Mouse (Mus musculus) kidney, adult 2 months (tissue): ENCODE measurements at regions not wholly inside any gene's neighbourhood (a gene's known extent, or its start where the extent isn't known, plus 50 kb on each side); places are given as distances from the start of the nearest gene placed in this dataset.
A peak's percentile ranks its signal among the peaks of the same experiment; 100 is the strongest.

Source experiments
- DNase-seq: peaks from one replicate; pipeline ENCODE4 v3.0.0; 2021
- H3K27ac ChIP-seq: fragments of 200-500 bp; 2 replicates; pipeline ENCODE4 v1.5.1; 2012; ENCODE audit warnings: low read depth, low read length, control low read depth, inconsistent platforms; ENCODE audit not compliant: insufficient read depth
- H3K27me3 ChIP-seq: fragments of 200-500 bp; replicated peaks from 2 replicates; pipeline ENCODE4 v1.6.1; 2012; ENCODE audit warnings: mild to moderate bottlenecking, moderate library complexity, low read length, inconsistent platforms; ENCODE audit not compliant: control insufficient read depth, insufficient read depth
- H3K36me3 ChIP-seq: fragments of 200-500 bp; 2 replicates; pipeline ENCODE4 v1.6.1; 2012; ENCODE audit warnings: mild to moderate bottlenecking, moderate library complexity, low read length, inconsistent platforms; ENCODE audit not compliant: control insufficient read depth, insufficient read depth
- H3K4me1 ChIP-seq: fragments of 200-500 bp; 2 replicates; pipeline ENCODE4 v1.6.1; 2011; ENCODE audit warnings: low read length; ENCODE audit not compliant: control insufficient read depth, insufficient read depth
- H3K4me3 ChIP-seq: fragments of 200-500 bp; 2 replicates; pipeline ENCODE4 v1.5.1; 2011; ENCODE audit warnings: mild to moderate bottlenecking, low read depth, low read length, control low read depth; ENCODE audit not compliant: insufficient read depth
- CTCF ChIP-seq: fragments of 200-500 bp; conservative IDR thresholded peaks from 2 replicates; pipeline ENCODE4 v1.5.1; 2011; ENCODE audit warnings: low read depth, mild to moderate bottlenecking, control low read depth, low read length, moderate library complexity, mixed read lengths; ENCODE audit not compliant: insufficient read depth, insufficient read length
- POLR2A ChIP-seq: fragments of 200-500 bp; IDR thresholded peaks from one replicate; pipeline ENCODE4 v1.6.1; 2011; ENCODE audit warnings: low read depth, low read length, control low read depth
- WGBS: fragments of 180-500 bp; shearing (Covaris S2); methylation state at CpG from one replicate; pipeline ENCODE4 v1.1.7; 2018; 5-methylcytosine and 5-hydroxymethylcytosine counted together

- Histone ChIP-seq H3K36me3 (no peaks in the 10 kb centered on the region), H3K27me3 (no peaks in the 10 kb centered on the region; the same call in 1 of the 2 replicates), H3K27ac (no peak overlapping the region), H3K4me1 (no peaks in the 10 kb centered on the region), H3K4me3 (no peak overlapping the region)
- no peak for TF ChIP-seq CTCF
- TF ChIP-seq POLR2A: no peak
- DNase-seq: no peak
- 70% methylated on average over 3 of the region's 3 CpGs for WGBS
Observed at GRCm38 (mm10) chr9:50257162-50257561, 87.6 kb downstream of the Rpl10-ps3 start.

DNA sequence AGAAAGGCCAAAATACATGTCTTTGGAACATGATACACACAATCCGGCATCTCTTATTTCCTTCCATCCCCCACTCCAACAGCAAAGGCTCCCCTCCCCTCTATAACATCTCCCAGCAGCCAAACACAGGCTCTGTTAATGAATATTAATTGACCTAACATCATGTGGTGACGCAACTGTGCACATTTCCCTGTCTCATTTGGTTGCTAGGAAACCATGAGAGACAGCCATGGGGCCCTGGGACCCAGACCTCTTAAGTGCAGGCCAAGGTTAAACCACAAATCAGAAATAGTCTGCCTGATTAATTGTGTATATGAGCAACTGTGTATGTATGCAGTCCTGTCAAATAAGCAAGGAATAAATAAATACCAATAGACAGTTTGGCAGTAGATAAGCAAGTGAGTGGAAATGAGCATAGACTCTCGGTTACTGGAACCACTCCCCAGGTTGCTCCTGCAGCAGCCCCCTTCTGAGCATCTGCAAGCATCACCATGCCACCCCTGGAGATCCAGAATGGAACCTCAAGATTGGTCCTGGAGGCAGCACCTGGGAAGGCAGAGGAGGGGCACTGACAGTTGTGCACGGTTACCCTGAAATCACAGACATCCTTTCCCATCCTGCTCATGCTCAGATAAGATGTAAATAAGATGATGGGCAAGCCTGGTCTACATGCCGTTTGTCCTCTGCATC is 99.6 kb downstream of the Rpl10-ps3 start:
- TF ChIP-seq POLR2A: no peak
- no peak for TF ChIP-seq CTCF

DNA sequence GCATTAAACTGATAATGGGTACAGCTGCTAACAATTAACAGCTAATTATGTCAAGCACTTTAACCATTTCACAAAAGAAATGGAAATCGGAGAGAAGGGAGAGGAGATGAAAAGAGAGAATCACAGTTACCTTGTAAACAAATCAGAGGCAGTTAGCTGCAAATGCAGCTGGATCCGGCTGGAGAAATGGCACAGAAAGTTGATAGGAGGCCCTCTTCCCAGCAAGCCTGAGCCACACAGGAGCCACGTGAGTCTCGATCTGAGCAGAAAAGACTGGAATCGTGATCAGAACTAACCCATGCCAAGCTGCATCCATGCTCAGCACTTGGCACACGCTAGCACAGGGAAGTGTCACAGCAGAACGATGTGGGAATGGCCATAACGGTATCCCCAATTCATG is 103.8 kb downstream of the Rpl10-ps3 start:
- Histone ChIP-seq H3K27ac (no peak overlapping the region), H3K36me3 (no peaks in the 10 kb centered on the region), H3K4me3 (no peak overlapping the region), H3K27me3 (no peaks in the 10 kb centered on the region), H3K4me1 (no peaks in the 10 kb centered on the region)
- DNase-seq: no peak
- 48% methylated on average over 8 of the region's 8 CpGs for WGBS
- TF ChIP-seq POLR2A (no peak), CTCF (no peak)

More for the DNA sequence above, 99.6 kb downstream of the Rpl10-ps3 start:
- H3K4me1 ChIP-seq: no peaks in the 10 kb centered on the region
- H3K27ac ChIP-seq: no peak overlapping the region
- no peak for DNase-seq
- no peaks in the 10 kb centered on the region for H3K36me3 ChIP-seq
- no peaks in the 10 kb centered on the region for H3K27me3 ChIP-seq
- 60% methylated on average over 5 of the region's 5 CpGs for WGBS
- H3K4me3 ChIP-seq: no peak overlapping the region

- no peaks in the 10 kb centered on the region for H3K27me3 ChIP-seq
- no peaks in the 10 kb centered on the region for H3K36me3 ChIP-seq
- WGBS: 48% methylated on average over 1 of the region's 1 CpGs
- no peaks in the 10 kb centered on the region for H3K4me1 ChIP-seq
- H3K27ac ChIP-seq: no peak overlapping the region
- no peak for TF ChIP-seq POLR2A
- TF ChIP-seq CTCF: no peak
- H3K4me3 ChIP-seq: no peak overlapping the region
- DNase-seq: peak; percentile 11
Observed at GRCm38 (mm10) chr9:50235908-50236307, 108.9 kb downstream of the Rpl10-ps3 start.

DNA sequence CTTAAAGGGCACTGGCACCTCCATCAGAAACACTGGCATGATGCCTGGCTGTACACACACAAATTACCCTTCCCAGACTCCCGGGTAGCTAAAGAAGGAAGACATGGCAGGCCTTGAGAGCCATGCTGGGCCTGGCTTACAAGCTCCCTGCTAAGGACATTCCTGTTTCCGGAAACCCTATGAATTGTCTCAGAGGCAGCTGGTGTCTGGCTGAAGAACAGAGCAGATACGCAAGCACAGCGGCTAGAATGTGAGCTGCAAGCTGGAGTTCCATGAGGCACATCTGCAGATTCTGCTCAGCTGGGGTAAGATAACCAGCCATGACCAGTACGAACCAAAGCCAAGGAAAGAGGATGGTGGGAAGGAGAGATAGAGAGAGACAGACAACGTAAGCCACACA is 110.1 kb downstream of the Rpl10-ps3 start:
- WGBS: 90% methylated on average over 6 of the region's 6 CpGs
- no peak for DNase-seq
- H3K27ac ChIP-seq: no peak overlapping the region
- no peaks in the 10 kb centered on the region for H3K4me1 ChIP-seq
- H3K36me3 ChIP-seq: no peaks in the 10 kb centered on the region
- no peak overlapping the region for H3K4me3 ChIP-seq
- H3K27me3 ChIP-seq: no peaks in the 10 kb centered on the region
- TF ChIP-seq POLR2A (no peak), CTCF (no peak)

- Histone ChIP-seq H3K36me3 (no peaks in the 10 kb centered on the region), H3K27ac (no peak overlapping the region), H3K4me3 (no peak overlapping the region), H3K27me3 (no peaks in the 10 kb centered on the region), H3K4me1 (no peaks in the 10 kb centered on the region)
- TF ChIP-seq POLR2A (no peak), CTCF (no peak)
- 89% methylated on average over 4 of the region's 4 CpGs for WGBS
- DNase-seq: no peak
Observed at GRCm38 (mm10) chr9:50232958-50233510, 111.7 kb downstream of the Rpl10-ps3 start.

DNA sequence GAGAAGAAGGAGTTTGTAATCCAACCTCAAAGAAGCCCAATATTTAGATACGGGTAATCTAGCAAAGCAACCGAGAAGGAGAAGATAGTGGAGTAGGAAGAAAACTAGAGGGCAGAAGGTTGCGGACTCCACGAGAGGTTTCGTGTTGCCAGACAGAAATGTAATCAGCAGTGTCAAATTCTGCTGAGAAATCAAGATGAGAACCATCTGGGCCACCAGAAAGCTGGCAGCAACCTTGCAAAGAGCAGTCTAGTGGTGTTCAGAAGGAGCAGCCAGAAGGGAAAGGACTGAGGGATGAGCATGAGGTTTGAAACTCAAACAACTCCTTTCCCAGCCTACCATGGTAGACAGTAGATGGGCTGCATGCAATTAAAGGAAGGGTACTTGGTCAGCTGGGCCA is 134.3 kb downstream of the Rpl10-ps3 start:
- Histone ChIP-seq H3K27me3 (no peaks in the 10 kb centered on the region), H3K36me3 (no peaks in the 10 kb centered on the region), H3K4me1 (no peaks in the 10 kb centered on the region), H3K4me3 (no peak overlapping the region), H3K27ac (no peak overlapping the region)
- WGBS: 40% methylated on average over 5 of the region's 5 CpGs
- DNase-seq: no peak
- TF ChIP-seq POLR2A (no peak), CTCF (no peak)
